Mouse (Mus musculus) kidney, adult 2 months (tissue): Measurements from ENCODE around the gene Cytip. TPM values are rescaled to one million over a fixed set of nuclear protein-coding genes. Genes with fewer than 3 reads are reported as not detected.

Experiments used
- DNase-seq: peaks from one replicate; pipeline ENCODE4 v3.0.0; 2021
- H3K27ac ChIP-seq: fragments of 200-500 bp; 2 replicates; pipeline ENCODE4 v1.5.1; 2012; ENCODE audit warnings: low read depth, low read length, control low read depth, inconsistent platforms; ENCODE audit not compliant: insufficient read depth
- H3K27me3 ChIP-seq: fragments of 200-500 bp; replicated peaks from 2 replicates; pipeline ENCODE4 v1.6.1; 2012; ENCODE audit warnings: mild to moderate bottlenecking, moderate library complexity, low read length, inconsistent platforms; ENCODE audit not compliant: control insufficient read depth, insufficient read depth
- H3K36me3 ChIP-seq: fragments of 200-500 bp; 2 replicates; pipeline ENCODE4 v1.6.1; 2012; ENCODE audit warnings: mild to moderate bottlenecking, moderate library complexity, low read length, inconsistent platforms; ENCODE audit not compliant: control insufficient read depth, insufficient read depth
- H3K4me1 ChIP-seq: fragments of 200-500 bp; 2 replicates; pipeline ENCODE4 v1.6.1; 2011; ENCODE audit warnings: low read length; ENCODE audit not compliant: control insufficient read depth, insufficient read depth
- H3K4me3 ChIP-seq: fragments of 200-500 bp; 2 replicates; pipeline ENCODE4 v1.5.1; 2011; ENCODE audit warnings: mild to moderate bottlenecking, low read depth, low read length, control low read depth; ENCODE audit not compliant: insufficient read depth
- CTCF ChIP-seq: fragments of 200-500 bp; conservative IDR thresholded peaks from 2 replicates; pipeline ENCODE4 v1.5.1; 2011; ENCODE audit warnings: low read depth, mild to moderate bottlenecking, control low read depth, low read length, moderate library complexity, mixed read lengths; ENCODE audit not compliant: insufficient read depth, insufficient read length
- POLR2A ChIP-seq: fragments of 200-500 bp; IDR thresholded peaks from one replicate; pipeline ENCODE4 v1.6.1; 2011; ENCODE audit warnings: low read depth, low read length, control low read depth
- WGBS: fragments of 180-500 bp; shearing (Covaris S2); methylation state at CpG from one replicate; pipeline ENCODE4 v1.1.7; 2018; 5-methylcytosine and 5-hydroxymethylcytosine counted together
- polyA plus RNA-seq: library from polyadenylated mRNA; depleted of rRNA; stranded (reverse); fragments of >200 nt; gene quantifications from 2 replicates; pipeline ENCODE4 v1.2.3, GENCODE M21; 2012

Cytip gene
- polyA plus RNA-seq, 1 experiment, result 22.0 TPM

DNA sequence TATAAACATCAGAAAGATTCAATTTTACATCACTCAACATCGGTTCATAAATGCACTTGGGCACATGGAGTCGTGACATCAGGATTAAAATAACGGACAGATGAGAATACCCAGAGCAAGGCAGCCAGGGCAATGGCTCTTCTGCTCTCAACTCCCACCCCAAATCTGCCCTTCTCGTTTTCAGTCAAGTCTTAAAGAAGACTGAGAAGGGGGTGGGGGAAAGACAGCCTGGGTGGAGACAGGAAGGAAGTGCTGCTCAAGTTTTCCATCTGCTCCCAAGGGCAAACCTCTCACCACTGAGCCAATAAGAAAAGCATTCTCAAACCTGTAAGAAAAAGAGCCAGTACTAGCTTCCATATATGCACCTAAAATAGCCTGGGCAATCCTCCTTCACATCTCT, 5.8 kb downstream of the Cytip start:
- H3K4me1 ChIP-seq, result 0 out of 2 replicates have a peak, but pooled peaks cover 1% of the 10 kb centered on the region
- no peaks in the 10 kb centered on the region for H3K36me3 ChIP-seq
- 68% methylated on average over 4 of the region's 4 CpGs for WGBS
- no peak for TF ChIP-seq CTCF
- TF ChIP-seq POLR2A, result no peak
- no peak for DNase-seq
- no peaks in the 10 kb centered on the region for H3K27me3 ChIP-seq
- no peak overlapping the region for H3K27ac ChIP-seq
- H3K4me3 ChIP-seq, result no peak overlapping the region

DNA sequence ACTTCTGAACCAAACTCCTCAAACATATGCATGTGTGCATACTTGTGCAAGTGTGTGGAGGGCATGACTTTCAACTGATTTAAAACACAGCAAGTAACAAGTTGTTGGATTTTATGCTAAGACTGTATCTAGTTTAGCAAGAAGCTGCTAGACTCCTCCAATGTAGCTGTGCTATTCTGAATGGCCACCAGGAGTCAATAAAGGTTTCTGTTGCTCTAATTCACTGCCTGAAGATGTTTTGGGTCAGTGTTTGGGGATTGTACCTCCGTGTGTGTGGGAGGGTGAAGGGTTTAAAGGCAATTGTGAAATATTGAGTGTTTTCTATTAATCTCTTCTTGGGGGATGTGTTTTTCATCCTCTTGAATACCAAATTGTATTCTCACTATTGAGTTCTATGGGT, 6.4 kb downstream of the Cytip start:
- WGBS, result 28% methylated on average over 1 of the region's 1 CpGs
- H3K27ac ChIP-seq, result no peak overlapping the region
- no peak for TF ChIP-seq CTCF
- TF ChIP-seq POLR2A, result no peak

DNA sequence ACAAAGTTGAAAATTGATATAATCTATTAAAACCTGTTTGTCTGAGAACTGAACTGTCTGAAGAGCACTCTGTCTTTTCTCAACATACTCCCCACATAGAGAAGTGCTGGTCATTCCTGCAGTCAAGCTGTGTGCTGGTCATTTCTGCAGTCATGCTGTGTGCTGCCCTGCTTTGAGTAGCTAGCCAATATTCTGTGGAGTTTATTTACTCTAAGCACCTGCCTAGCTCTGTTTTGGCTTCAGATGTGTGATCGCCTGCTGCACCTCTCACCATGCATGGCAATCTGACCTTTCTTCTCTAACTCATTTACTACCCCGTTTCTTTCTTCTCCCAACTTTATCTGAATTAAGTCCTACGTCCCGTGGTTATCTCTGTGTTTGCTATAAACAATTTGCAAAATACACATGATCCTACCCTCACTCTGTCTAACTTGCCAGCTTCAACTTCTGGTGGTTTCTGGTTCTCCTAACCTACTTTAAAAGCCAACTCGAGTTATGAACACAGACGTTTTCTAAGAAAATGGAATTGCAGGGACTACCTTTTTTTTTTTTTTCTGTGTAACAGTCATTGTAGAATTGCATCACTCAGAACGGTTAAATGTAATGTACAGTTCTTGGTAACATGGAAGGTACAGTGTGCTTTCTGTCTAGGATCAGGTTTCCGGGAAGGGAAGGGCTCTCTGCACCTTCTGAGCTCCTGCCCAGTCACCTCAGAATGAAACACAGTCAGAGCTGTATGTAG, 7.9 kb downstream of the Cytip start:
- no peaks in the 10 kb centered on the region; the same call in 1 of the 2 replicates for H3K4me1 ChIP-seq
- WGBS, result 61% methylated on average over 8 of the region's 8 CpGs

More for the DNA sequence above, 6.4 kb downstream of the Cytip start:
- H3K36me3 ChIP-seq, result no peaks in the 10 kb centered on the region
- no peaks in the 10 kb centered on the region; the same call in 1 of the 2 replicates for H3K4me1 ChIP-seq
- H3K4me3 ChIP-seq, result no peak overlapping the region
- DNase-seq, result no peak
- H3K27me3 ChIP-seq, result no peaks in the 10 kb centered on the region

DNA sequence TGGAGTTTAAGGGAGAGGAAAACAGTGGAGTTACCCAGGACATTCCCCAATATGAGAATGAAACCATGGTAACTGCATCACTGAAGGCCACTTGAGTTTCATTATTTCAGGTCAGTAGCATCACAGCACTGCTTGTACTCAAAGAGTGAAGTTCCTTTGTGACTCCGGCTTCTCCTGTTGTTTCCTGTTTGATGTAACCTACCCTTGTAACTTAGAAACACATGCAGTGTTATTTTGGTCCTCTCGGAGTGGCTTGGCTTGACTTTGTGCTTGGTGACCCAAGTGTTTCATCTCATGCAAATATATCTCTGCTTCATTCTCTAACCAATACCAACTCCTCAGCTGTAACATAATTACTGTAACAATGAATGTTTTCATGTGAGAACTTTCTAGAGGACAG, 11.1 kb downstream of the Cytip start:
- WGBS, result 59% methylated on average over 2 of the region's 2 CpGs
- no peaks in the 10 kb centered on the region for H3K36me3 ChIP-seq
- no peak overlapping the region for H3K4me3 ChIP-seq
- TF ChIP-seq POLR2A (no peak), CTCF (no peak)
- H3K4me1 ChIP-seq, result no peaks in the 10 kb centered on the region; the same call in 1 of the 2 replicates
- H3K27ac ChIP-seq, result no peak overlapping the region
- no peaks in the 10 kb centered on the region for H3K27me3 ChIP-seq
- DNase-seq, result no peak

More for the DNA sequence above, 7.9 kb downstream of the Cytip start:
- no peaks in the 10 kb centered on the region for H3K27me3 ChIP-seq
- H3K36me3 ChIP-seq, result no peaks in the 10 kb centered on the region
- no peak overlapping the region for H3K4me3 ChIP-seq
- no peak overlapping the region for H3K27ac ChIP-seq
- DNase-seq, result no peak
- no peak for TF ChIP-seq CTCF
- no peak for TF ChIP-seq POLR2A

DNA sequence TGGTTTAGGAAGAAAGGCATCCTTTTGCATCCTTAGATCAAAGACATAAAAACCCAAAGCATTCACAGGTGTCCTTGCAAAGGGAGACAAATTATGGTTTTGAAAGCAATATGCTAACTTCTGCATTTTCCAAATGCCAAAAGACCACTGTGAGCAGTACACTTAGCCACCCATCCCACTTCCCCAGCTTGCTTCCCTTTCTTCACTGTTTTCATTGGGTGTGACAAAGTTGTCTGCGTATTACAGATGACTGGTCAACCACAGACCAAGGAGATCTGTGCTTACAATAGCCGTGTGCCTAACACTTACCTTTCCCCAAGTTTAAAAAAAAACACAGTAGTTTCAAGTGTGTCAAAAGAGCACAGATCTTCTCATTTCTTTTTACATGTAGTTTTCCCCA, 11.7 kb downstream of the Cytip start:
- no peak overlapping the region for H3K27ac ChIP-seq
- 77% methylated on average over 2 of the region's 2 CpGs for WGBS
- H3K4me3 ChIP-seq, result no peak overlapping the region
- H3K4me1 ChIP-seq, result peaks cover 1% of the 10 kb centered on the region; the same call in 1 of the 2 replicates
- TF ChIP-seq CTCF (no peak), POLR2A (no peak)
- H3K36me3 ChIP-seq, result no peaks in the 10 kb centered on the region
- peak; percentile 29 for DNase-seq
- H3K27me3 ChIP-seq, result no peaks in the 10 kb centered on the region

DNA sequence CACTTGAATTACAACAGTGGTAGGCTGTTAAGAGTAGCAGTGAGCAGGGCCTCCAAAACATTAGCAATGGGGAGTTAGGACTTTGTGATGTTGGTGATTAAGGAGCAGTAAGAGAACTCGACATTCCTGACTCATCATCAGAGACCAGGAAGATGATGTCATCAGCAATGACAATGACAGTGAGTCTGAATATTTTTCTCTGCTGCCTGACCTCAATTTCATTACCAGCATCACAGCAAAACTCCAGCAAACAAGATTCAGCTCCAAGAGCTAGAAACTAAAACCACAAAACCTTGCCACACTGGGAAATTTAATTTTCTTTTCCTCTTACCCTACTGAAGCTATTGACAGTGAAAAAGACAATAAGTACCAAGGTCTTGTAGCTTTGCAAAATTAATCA, 14.6 kb downstream of the Cytip start:
- 69% methylated on average over 1 of the region's 1 CpGs for WGBS
- Histone ChIP-seq H3K36me3 (no peaks in the 10 kb centered on the region), H3K27ac (no peak overlapping the region), H3K4me1 (peaks cover 8% of the 10 kb centered on the region; the same call in 1 of the 2 replicates), H3K27me3 (no peaks in the 10 kb centered on the region), H3K4me3 (no peak overlapping the region)
- DNase-seq, result no peak
- no peak for TF ChIP-seq CTCF
- TF ChIP-seq POLR2A, result no peak

DNA sequence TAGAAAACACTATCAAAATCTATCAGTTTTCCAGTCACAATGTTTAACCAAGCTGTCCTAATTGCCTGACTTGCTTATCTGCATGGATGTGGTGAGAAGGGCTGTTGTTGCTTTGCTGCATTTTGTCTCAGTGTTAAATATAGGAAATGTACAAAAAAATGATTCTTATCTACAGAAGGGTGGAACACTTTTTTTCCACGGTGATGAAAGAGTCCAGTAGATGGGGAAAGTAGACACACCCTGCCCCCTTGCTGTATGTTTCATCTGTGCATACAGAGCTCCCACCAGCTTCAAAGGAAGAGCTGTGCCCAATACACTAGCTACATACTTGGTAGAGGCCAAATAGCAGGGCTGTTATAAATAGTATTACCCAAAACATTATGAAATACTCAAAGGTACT, 16.3 kb downstream of the Cytip start:
- Histone ChIP-seq H3K4me1 (peaks cover 17% of the 10 kb centered on the region), H3K27me3 (no peaks in the 10 kb centered on the region), H3K27ac (no peak overlapping the region; the same call in 1 of the 2 replicates), H3K36me3 (no peaks in the 10 kb centered on the region), H3K4me3 (no peak overlapping the region)
- 41% methylated on average over 1 of the region's 1 CpGs for WGBS
- TF ChIP-seq POLR2A (no peak), CTCF (no peak)
- DNase-seq, result no peak
